Mouse (Mus musculus): ENCODE measurements around the gene Ctbp2. TPM values are rescaled to one million over a fixed set of nuclear protein-coding genes. Genes with fewer than 3 reads are reported as not detected.

Gene Ctbp2
- 7.3 and 8.5 TPM in 2 replicates for polyA plus RNA-seq (2012; rRNA removed)

GRCm38 (mm10) chr7:133123999-133124700, at the start of gene Ctbp2:
Gene Ctbp2 (minus strand): TSS chr7:133124354.

GRCm38 (mm10) chr7:133123244-133123998, 733 bp downstream of the Ctbp2 start, which contains the start of gene Fgfr2:
Gene Fgfr2 (minus strand): TSS chr7:133123350.

Other genes with a start within 250 kb of the Ctbp2 start
- gene Zranb1, start 193.2 kb downstream of the Ctbp2 start, polyA plus RNA-seq (2012; rRNA removed) = 11.5 and 11.8 TPM in 2 replicates
- gene Fgfr2, start 1.0 kb downstream of the Ctbp2 start, polyA plus RNA-seq (2012; rRNA removed) = 17.3 and 18.0 TPM in 2 replicates